Mouse (Mus musculus) central nervous system, embryonic 11.5 days (tissue): Measurements from ENCODE around the gene Tmem80. TPM values are rescaled to one million over a fixed set of nuclear protein-coding genes. Genes with fewer than 3 reads are reported as not detected.

Source experiments
- polyA plus RNA-seq: library from polyadenylated mRNA; depleted of rRNA; stranded (reverse); fragments of >200 nt; gene quantifications from 2 replicates; pipeline ENCODE4 v1.2.3, GENCODE M21; 2012; rRNA removed

Tmem80 gene
- polyA plus RNA-seq, result 44.9 and 57.3 TPM in 2 replicates

DNA sequence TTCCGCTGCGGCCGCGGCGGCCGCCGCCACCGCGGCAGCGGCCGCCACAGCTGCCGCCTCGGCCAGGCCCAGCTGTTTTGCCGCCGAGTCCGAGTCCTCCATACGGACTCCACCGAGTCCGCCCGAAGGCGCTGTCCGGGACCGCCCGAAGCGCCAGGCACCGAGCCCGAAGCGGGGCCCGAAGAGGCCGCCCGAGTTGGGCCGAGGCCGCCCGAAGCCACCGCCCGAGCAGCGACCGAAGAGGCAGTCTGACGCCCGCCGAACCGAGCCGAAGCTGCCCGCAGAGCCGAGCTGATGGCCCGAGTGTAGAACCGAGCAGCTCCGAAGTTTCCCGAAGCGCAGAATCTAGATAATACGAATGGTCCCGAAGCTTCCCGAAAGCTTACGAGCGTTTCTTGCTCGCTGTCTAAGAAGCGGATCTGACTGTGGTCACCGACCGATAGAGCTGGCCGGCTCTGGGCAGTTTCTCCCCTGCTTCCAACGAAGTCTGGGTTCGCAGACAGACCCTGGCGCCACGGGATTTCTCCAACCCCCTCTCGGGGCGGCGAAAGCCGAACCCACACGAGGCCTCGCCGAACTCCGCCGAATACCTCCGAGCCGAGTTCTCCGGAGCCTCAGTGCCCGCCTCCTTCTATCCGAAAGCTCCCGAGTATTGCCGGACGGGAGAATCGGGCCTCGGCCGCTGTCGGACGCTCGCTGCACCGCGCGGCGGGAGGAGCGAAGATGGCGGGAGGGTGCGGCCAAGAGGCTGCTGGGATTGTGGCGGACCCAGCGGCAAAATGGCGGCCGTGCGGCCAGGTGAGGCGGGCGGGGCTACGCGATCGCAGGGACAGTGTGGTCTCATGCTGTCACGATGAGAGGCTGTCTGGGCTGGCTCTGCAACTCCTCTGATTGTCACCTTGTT is at the start of gene Tmem80, which contains the start of gene Deaf1:
TSS of gene Tmem80 (plus strand) at position 271 of the 904 bp plus-strand sequence.
TSS of gene Deaf1 (minus strand) at position 222 of the 904 bp plus-strand sequence.

DNA sequence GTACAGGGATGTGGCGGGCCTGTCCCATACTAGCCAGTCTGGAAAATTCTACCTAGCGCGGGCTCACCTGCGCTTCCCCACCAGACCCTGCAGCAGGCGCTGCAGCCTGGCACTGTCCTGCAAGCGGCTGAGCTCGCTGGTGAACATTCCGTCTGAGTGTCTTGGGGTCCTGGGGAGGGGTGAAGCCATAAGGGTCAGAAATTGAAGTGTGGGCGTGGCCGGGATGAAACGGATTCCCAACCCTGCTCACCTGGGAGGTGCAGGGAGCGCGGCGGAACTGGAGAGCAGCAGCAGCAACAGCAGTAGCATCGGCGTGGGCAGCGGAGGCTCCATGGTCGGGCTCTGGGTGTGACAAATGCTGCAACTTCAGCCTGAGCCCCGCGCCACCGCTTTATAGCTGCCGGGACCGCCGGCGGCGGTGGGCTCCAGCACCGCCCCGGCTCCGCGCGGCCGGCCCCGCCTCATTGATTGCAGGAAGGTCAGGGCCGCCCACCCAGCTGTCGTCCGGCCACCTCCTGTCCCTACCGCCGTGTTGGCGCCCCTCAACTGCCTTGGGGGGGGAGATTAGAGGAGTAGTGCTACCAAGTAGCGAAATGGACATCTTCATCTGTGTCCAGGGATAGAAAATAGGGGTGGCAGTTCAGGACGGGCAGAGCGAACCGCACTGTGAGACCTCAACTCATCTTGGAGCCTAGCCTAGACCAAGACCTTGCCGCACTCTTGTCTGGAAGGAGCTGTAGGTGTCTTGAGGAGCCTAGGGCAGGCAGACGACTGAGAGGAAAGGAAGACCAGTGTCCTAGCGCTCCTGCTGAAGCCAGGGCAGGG is 48.6 kb upstream of the Tmem80 start, which contains the start of gene Sct:
TSS of gene Sct (minus strand) at position 368 of the 825 bp plus-strand sequence.

GRCm38 (mm10) chr7:141291921-141292582 is 35.5 kb upstream of the Tmem80 start, which contains the start of gene Drd4:
TSS of gene Drd4 (plus strand) at chr7:141292006.

DNA sequence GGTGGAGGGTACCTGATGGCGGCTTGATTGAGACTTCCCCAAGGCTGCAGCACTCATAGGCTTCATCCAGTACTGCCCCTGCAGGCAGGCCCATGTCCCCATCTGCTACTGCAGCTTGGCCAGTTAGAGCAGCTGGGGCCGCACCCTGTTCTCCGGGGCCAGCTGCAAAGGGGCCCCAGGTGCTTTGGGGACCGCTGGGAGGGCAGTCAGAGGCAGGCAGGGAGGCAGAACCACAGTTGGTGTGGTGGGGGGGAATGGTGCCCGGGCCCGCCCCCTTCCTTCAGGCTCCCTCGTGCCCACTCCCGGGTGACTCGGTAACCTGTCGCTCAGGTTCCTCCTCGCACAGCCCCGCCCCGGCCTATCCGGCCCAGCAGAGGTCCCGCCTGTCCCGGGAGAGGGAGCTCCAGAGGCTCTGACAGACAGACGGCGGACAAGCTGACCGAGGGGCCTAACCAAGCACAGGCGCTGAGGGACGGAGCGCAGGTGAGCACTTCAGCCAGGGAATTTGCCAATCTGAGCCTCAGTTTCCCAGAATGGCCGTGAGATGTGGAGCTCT is 11.1 kb downstream of the Tmem80 start, which contains the start of gene Eps8l2:
TSS of gene Eps8l2 (plus strand) at position 305 of the 556 bp plus-strand sequence.

Other genes starting within 250 kb of the Tmem80 start
- gene Pkp3, start 249.5 kb upstream of the Tmem80 start, polyA plus RNA-seq, result 1.5 and 2.1 TPM in 2 replicates
- gene Sigirr, start 227.2 kb upstream of the Tmem80 start, polyA plus RNA-seq, result 2.3 and 2.7 TPM in 2 replicates
- 0.52 and 0.88 TPM in 2 replicates for gene Ano9, start 209.9 kb upstream of the Tmem80 start, polyA plus RNA-seq
- 55.5 and 61.6 TPM in 2 replicates for gene Ptdss2, start 205.4 kb upstream of the Tmem80 start, polyA plus RNA-seq
- gene Rnh1, start 154.9 kb upstream of the Tmem80 start, polyA plus RNA-seq, result 44.5 and 71.8 TPM in 2 replicates
- 97.5 and 134 TPM in 2 replicates for gene Hras, start 133.7 kb upstream of the Tmem80 start, polyA plus RNA-seq
- 15.4 and 17.1 TPM in 2 replicates for gene Lrrc56, start 133.6 kb upstream of the Tmem80 start, polyA plus RNA-seq
- 8.6 and 10.9 TPM in 2 replicates for gene Lmntd2, start 113.7 kb upstream of the Tmem80 start, polyA plus RNA-seq
- gene Rassf7, start 111.9 kb upstream of the Tmem80 start, polyA plus RNA-seq, result 38.0 and 43.8 TPM in 2 replicates
- gene Phrf1, start 99.0 kb upstream of the Tmem80 start, polyA plus RNA-seq, result 45.8 and 52.9 TPM in 2 replicates
- 0.49 and 0.77 TPM in 2 replicates for gene Irf7, start 61.3 kb upstream of the Tmem80 start, polyA plus RNA-seq
- 0.02 and 0.16 TPM in 2 replicates for gene Cdhr5, start 51.0 kb upstream of the Tmem80 start, polyA plus RNA-seq
- 0.28 and 4.1 TPM in 2 replicates for gene Sct, start 48.6 kb upstream of the Tmem80 start, polyA plus RNA-seq
- gene Drd4, start 35.7 kb upstream of the Tmem80 start, polyA plus RNA-seq, result 0.56 and 1.6 TPM in 2 replicates
- 45.2 and 61.7 TPM in 2 replicates for gene Deaf1, start within 50 bp of the Tmem80 start, polyA plus RNA-seq
- gene Eps8l2, start 11.1 kb downstream of the Tmem80 start, polyA plus RNA-seq, result 2.7 and 3.8 TPM in 2 replicates
- 237 and 389 TPM in 2 replicates for gene Taldo1, start 64.5 kb downstream of the Tmem80 start, polyA plus RNA-seq
- gene Gatd1, start 86.4 kb downstream of the Tmem80 start, polyA plus RNA-seq, result 36.6 and 60.3 TPM in 2 replicates
- 6.8 and 9.0 TPM in 2 replicates for gene Cend1, start 101.8 kb downstream of the Tmem80 start, polyA plus RNA-seq
- 61.2 and 68.0 TPM in 2 replicates for gene Slc25a22, start 110.2 kb downstream of the Tmem80 start, polyA plus RNA-seq
- gene Pidd1, start 116.3 kb downstream of the Tmem80 start, polyA plus RNA-seq, result 29.8 and 30.6 TPM in 2 replicates
- 1,440 and 4,284 TPM in 2 replicates for gene Rplp2, start 119.6 kb downstream of the Tmem80 start, polyA plus RNA-seq
- 10.3 and 13.7 TPM in 2 replicates for gene Pnpla2, start 127.5 kb downstream of the Tmem80 start, polyA plus RNA-seq
- 4.1 and 6.6 TPM in 2 replicates for gene Cracr2b, start 133.4 kb downstream of the Tmem80 start, polyA plus RNA-seq
- 70.7 and 98.9 TPM in 2 replicates for gene Cd151, start 139.7 kb downstream of the Tmem80 start, polyA plus RNA-seq
- 45.0 and 90.3 TPM in 2 replicates for gene Polr2l, start 147.4 kb downstream of the Tmem80 start, polyA plus RNA-seq
- gene Tspan4, start 147.5 kb downstream of the Tmem80 start, polyA plus RNA-seq, result 19.9 and 31.4 TPM in 2 replicates
- 17.4 and 24.0 TPM in 2 replicates for gene Chid1, start 212.1 kb downstream of the Tmem80 start, polyA plus RNA-seq
- gene Ap2a2, start 234.4 kb downstream of the Tmem80 start, polyA plus RNA-seq, result 40.9 and 45.4 TPM in 2 replicates